Mouse (Mus musculus): ENCODE data around the gene Pigc. TPM values are rescaled to one million over a fixed set of nuclear protein-coding genes. Genes with fewer than 3 reads are reported as not detected.

The Pigc gene
- polyA plus RNA-seq, 1 experiment = 20.4 TPM

DNA sequence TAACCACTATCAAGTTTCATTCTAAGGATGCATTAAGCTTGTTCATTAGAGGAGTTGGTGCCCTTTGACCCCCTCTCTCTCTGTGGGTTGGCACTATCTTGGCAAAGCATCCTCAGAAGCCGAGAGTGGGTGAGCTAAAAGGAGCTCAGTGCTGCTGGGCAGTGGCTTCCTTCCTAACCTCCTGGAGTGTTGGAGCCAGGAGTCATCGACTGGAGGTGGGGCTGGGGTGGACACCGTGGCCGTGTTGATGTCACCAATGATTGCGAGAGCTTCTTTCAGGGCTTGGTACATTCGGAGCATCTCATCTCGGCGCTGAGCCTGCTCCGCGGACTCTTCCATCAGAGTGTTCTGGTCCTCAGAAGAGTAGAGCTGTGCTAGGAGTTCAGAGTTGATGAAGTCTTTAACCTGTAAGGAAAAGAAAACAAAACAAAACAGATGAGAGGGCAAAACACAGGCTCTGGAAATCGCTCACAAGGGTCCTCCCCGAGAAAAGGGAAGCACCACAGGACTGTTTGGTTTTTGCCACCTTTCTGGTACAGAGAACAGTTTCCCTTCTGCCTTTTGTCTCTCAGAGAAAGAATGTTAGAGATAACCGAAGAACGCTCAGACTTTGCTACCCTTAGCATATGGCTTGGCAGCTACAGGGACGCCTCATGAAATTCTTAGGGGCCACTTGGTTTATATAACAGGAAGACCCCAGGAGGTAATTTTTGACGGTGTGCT lies 42.7 kb downstream of the Pigc start:
- Histone ChIP-seq H3K4me1 (ENCODE audit: control insufficient read depth, insufficient read depth, low read length) (no peaks in the 10 kb centered on the region), H3K4me3 (replicated peaks; ENCODE audit: insufficient read depth, low read depth, low read length) (no peak overlapping the region), H3K27ac (ENCODE audit: insufficient read depth, low read length) (no peak overlapping the region), H3K27me3 (ENCODE audit: control insufficient read depth, insufficient read depth, low read length) (no peaks in the 10 kb centered on the region)
- WGBS = 71% methylated on average over 16 of the region's 16 CpGs
- TF ChIP-seq CTCF (IDR thresholded peaks at IDR 0.05; ENCODE audit: borderline replicate concordance, insufficient read depth, low read depth, low read length) (no peak), POLR2A (IDR thresholded peaks at IDR 0.05; ENCODE audit: borderline replicate concordance, insufficient read depth, low read length) (no peak)
- no peak for DNase-seq

DNA sequence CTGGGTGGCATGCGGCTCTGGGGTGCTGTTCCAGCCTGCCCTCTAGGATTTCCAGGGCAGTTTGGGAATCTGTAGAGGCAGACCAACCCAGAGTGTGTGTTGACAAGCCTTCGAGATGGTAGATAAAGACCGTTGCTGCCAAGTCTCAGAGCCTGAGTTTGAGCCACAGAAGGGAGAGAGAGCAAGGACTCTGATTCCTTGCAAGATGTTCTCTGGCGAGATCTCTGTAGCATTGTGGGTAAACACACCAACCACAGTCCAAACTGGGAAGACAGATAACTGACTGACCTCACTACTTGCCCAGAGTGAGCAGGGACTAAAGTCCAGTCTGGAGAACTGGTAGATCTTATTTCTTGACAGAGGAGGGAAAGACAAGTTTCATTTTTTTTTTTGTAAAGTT lies 44.6 kb downstream of the Pigc start:
- no peak overlapping the region for H3K27ac ChIP-seq (ENCODE audit: insufficient read depth, low read length)
- 90% methylated on average over 4 of the region's 4 CpGs for WGBS
- TF ChIP-seq POLR2A (IDR thresholded peaks at IDR 0.05; ENCODE audit: borderline replicate concordance, insufficient read depth, low read length) = no peak
- TF ChIP-seq CTCF (IDR thresholded peaks at IDR 0.05; ENCODE audit: borderline replicate concordance, insufficient read depth, low read depth, low read length) = no peak

DNA sequence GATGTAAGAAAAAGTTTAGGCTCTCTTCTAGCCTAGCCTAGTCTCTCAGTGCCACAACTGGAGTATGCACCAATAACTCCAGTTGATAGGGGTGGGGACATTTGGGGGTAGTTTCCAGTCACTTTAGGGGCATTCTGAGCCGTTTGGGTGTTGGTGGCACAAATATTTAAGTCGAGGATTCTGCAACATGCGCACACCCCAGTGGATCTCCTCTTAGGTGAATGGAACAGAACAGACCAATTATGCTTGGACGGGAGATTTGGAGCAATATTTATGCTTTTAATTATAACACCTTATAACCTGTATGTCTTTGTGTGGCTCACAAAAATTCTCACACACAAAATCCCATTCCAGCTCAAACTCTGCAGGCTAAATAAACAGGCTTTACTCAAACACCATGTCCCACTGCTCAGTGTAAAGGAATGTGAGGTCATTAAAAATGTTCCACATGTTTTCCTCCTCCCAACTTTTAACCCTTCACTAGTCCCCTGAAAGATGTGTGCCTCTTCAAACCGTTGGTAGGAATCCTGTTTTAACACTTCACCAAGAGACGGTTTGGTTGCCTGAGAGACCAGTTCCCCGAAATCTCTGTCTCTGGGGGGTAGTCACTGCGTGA lies 46.4 kb downstream of the Pigc start:
- H3K4me1 ChIP-seq (ENCODE audit: control insufficient read depth, insufficient read depth, low read length) = no peaks in the 10 kb centered on the region
- no peaks in the 10 kb centered on the region for H3K27me3 ChIP-seq (ENCODE audit: control insufficient read depth, insufficient read depth, low read length)
- no peak overlapping the region for H3K27ac ChIP-seq (ENCODE audit: insufficient read depth, low read length)
- H3K4me3 ChIP-seq (replicated peaks; ENCODE audit: insufficient read depth, low read depth, low read length) = no peak overlapping the region
- no peak for TF ChIP-seq CTCF (IDR thresholded peaks at IDR 0.05; ENCODE audit: borderline replicate concordance, insufficient read depth, low read depth, low read length)
- TF ChIP-seq POLR2A (IDR thresholded peaks at IDR 0.05; ENCODE audit: borderline replicate concordance, insufficient read depth, low read length) = no peak
- WGBS = 60% methylated on average over 8 of the region's 8 CpGs
- DNase-seq = no peak

More for the DNA sequence above, 44.6 kb downstream of the Pigc start:
- Histone ChIP-seq H3K4me1 (ENCODE audit: control insufficient read depth, insufficient read depth, low read length) (no peaks in the 10 kb centered on the region), H3K4me3 (replicated peaks; ENCODE audit: insufficient read depth, low read depth, low read length) (no peak overlapping the region), H3K27me3 (ENCODE audit: control insufficient read depth, insufficient read depth, low read length) (no peaks in the 10 kb centered on the region)
- DNase-seq = no peak

DNA sequence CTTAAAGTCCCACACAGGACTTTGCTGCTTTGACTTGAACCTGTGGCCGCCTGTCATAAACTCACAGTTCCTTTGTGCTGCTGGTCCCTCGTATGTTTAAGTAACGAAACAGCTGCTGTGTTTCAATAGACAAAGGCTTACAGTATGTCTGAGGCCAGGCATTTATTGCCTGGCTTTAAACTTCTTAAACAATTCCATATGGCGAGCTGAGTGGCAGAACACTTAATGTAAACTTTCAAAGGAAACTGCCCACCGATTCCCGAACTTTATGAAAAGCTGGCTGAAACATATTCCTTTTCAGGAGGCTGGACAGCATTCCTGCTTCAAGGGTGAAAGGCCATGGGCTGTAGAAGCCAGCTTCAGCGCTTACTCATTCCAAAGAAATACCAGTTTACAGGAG lies 48.0 kb downstream of the Pigc start:
- no peak overlapping the region for H3K4me3 ChIP-seq (replicated peaks; ENCODE audit: insufficient read depth, low read depth, low read length)
- TF ChIP-seq CTCF (IDR thresholded peaks at IDR 0.05; ENCODE audit: borderline replicate concordance, insufficient read depth, low read depth, low read length) = no peak
- no peak for DNase-seq
- H3K27ac ChIP-seq (ENCODE audit: insufficient read depth, low read length) = no peak overlapping the region
- 72% methylated on average over 7 of the region's 7 CpGs for WGBS
- H3K4me1 ChIP-seq (ENCODE audit: control insufficient read depth, insufficient read depth, low read length) = no peaks in the 10 kb centered on the region
- no peaks in the 10 kb centered on the region for H3K27me3 ChIP-seq (ENCODE audit: control insufficient read depth, insufficient read depth, low read length)

DNA sequence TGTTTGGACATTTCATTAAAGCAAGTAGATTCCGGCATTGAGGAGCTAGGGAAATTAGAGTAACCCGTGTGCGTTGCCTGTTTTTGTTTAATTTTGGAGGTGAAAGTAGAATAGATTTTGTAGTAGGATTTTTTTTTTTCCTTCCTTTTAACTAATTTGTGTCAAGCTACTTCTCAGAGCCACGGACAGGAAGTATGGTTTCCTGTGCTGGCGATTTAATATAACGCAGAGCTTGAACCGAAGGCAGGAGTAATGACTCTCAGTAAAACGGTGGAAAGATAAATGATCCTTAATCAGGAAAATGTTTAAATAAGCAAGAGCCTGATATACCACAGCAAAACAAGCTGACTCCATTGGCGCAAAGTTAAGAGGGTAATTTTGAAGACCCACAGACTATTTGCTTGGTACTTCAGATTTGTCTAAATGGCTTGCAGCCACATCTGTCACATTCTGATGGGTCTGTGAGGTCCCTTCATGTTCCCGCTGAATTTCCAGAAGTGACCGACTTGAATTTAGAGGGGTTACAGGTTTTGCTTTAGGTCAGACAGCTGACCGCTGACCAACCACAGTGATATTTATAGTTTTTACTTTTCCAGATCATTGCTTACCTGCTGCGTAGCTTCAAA lies 49.1 kb downstream of the Pigc start:
- Histone ChIP-seq H3K4me3 (replicated peaks; ENCODE audit: insufficient read depth, low read depth, low read length) (no peak overlapping the region), H3K27me3 (ENCODE audit: control insufficient read depth, insufficient read depth, low read length) (no peaks in the 10 kb centered on the region), H3K4me1 (ENCODE audit: control insufficient read depth, insufficient read depth, low read length) (no peaks in the 10 kb centered on the region), H3K27ac (ENCODE audit: insufficient read depth, low read length) (no peak overlapping the region)
- WGBS = 92% methylated on average over 13 of the region's 13 CpGs
- no peak for TF ChIP-seq CTCF (IDR thresholded peaks at IDR 0.05; ENCODE audit: borderline replicate concordance, insufficient read depth, low read depth, low read length)
- no peak for TF ChIP-seq POLR2A (IDR thresholded peaks at IDR 0.05; ENCODE audit: borderline replicate concordance, insufficient read depth, low read length)
- no peak for DNase-seq

DNA sequence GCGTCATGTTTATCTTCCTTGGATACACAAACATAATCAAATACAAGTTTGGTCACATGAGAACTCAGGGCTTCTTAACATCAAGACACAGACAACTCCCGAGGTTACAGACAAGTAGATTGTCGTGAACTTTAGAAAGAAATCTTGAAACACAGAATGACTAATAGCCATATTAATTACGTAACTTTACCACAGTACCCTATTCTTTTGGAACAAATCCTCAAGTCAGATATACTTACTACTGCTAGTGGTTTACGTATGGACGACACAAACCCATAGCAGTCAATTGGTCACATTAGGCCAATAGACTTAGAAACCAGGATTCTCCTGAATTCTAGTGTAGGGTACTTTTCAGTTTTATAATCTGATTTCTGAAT lies 49.6 kb downstream of the Pigc start:
- 96% methylated on average over 6 of the region's 6 CpGs for WGBS

DNA sequence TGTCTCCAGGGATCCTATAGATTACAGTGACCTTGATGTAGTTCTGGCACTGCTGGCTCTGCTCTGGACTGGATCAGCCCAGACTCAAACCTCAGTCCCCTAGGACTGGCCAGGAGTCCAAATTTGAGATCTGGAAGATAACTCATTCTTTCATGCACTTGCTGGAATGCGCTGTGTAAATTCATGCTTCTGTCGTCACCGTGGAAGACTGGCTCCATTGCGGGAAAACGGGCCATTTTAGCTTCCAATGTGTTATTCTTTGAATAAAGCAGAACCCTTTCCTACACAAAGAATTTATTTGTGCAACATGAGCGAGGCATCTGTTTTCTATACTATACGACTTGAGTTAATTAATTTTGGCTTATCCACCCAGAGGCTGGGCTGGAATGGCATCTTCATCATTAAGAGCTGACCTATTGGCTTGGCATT lies 51.3 kb downstream of the Pigc start:
- TF ChIP-seq POLR2A (IDR thresholded peaks at IDR 0.05; ENCODE audit: borderline replicate concordance, insufficient read depth, low read length) = no peak
- TF ChIP-seq CTCF (IDR thresholded peaks at IDR 0.05; ENCODE audit: borderline replicate concordance, insufficient read depth, low read depth, low read length) = no peak
- no peaks in the 10 kb centered on the region for H3K27me3 ChIP-seq (ENCODE audit: control insufficient read depth, insufficient read depth, low read length)
- 81% methylated on average over 7 of the region's 7 CpGs for WGBS
- no peak overlapping the region for H3K27ac ChIP-seq (ENCODE audit: insufficient read depth, low read length)
- no peaks in the 10 kb centered on the region for H3K4me1 ChIP-seq (ENCODE audit: control insufficient read depth, insufficient read depth, low read length)
- H3K4me3 ChIP-seq (replicated peaks; ENCODE audit: insufficient read depth, low read depth, low read length) = no peak overlapping the region
- DNase-seq = no peak

More for the DNA sequence above, 49.6 kb downstream of the Pigc start:
- Histone ChIP-seq H3K4me3 (replicated peaks; ENCODE audit: insufficient read depth, low read depth, low read length) (no peak overlapping the region), H3K27ac (ENCODE audit: insufficient read depth, low read length) (no peak overlapping the region), H3K27me3 (ENCODE audit: control insufficient read depth, insufficient read depth, low read length) (no peaks in the 10 kb centered on the region), H3K4me1 (ENCODE audit: control insufficient read depth, insufficient read depth, low read length) (no peaks in the 10 kb centered on the region)
- no peak for DNase-seq
- no peak for TF ChIP-seq POLR2A (IDR thresholded peaks at IDR 0.05; ENCODE audit: borderline replicate concordance, insufficient read depth, low read length)
- no peak for TF ChIP-seq CTCF (IDR thresholded peaks at IDR 0.05; ENCODE audit: borderline replicate concordance, insufficient read depth, low read depth, low read length)

DNA sequence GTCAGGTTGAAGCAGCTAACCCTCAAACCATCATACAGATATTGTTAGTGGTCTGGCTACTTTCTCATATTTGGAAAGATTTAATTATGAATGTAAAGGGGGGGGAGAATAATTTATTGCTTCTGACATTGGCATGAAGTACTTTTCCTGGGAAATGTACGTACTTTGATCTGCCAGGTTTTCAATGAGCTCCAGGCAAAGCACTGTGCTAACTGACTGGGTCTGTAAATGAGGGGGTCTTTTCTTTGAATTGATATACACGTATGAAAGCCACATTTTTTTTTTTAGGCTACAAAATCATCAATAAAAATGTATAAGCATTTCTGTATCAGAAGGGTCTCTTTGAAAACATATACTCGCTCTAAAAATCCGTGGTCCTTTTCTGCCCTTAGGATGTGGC lies 51.8 kb downstream of the Pigc start:
- H3K27me3 ChIP-seq (ENCODE audit: control insufficient read depth, insufficient read depth, low read length) = no peaks in the 10 kb centered on the region
- WGBS = 86% methylated on average over 4 of the region's 4 CpGs
- no peak overlapping the region for H3K4me3 ChIP-seq (replicated peaks; ENCODE audit: insufficient read depth, low read depth, low read length)
- TF ChIP-seq CTCF (IDR thresholded peaks at IDR 0.05; ENCODE audit: borderline replicate concordance, insufficient read depth, low read depth, low read length) = no peak
- no peak for TF ChIP-seq POLR2A (IDR thresholded peaks at IDR 0.05; ENCODE audit: borderline replicate concordance, insufficient read depth, low read length)
- DNase-seq = no peak
- H3K4me1 ChIP-seq (ENCODE audit: control insufficient read depth, insufficient read depth, low read length) = no peaks in the 10 kb centered on the region
- no peak overlapping the region for H3K27ac ChIP-seq (ENCODE audit: insufficient read depth, low read length)

Other genes with a start within 250 kb of the Pigc start
- 0.36 and 0.47 TPM in 2 replicates for gene Fasl, start 180.7 kb upstream of the Pigc start, polyA plus RNA-seq (2012; rRNA removed)
- 15.1 and 17.3 TPM in 2 replicates for gene Suco, start 92.5 kb upstream of the Pigc start, polyA plus RNA-seq (2012; rRNA removed)
- gene 4930558K02Rik, start 10.4 kb downstream of the Pigc start, polyA plus RNA-seq (2012; rRNA removed) = not detected in 2 replicates